Mouse (Mus musculus): Measurements from ENCODE around the gene Zbtb7b.

Zbtb7b gene

GRCm38 (mm10) chr3:89388901-89389740, 5.5 kb downstream of the Zbtb7b start:
- ATAC-seq (ENCODE audit: low TSS enrichment), result peak; percentile 56

- ATAC-seq (ENCODE audit: low TSS enrichment), result no peak
These were observed 6.3 kb downstream of the Zbtb7b start for GRCm38 (mm10) chr3:89388134-89388881.

GRCm38 (mm10) chr3:89387632-89388031, 6.9 kb downstream of the Zbtb7b start:
- no peak for ATAC-seq (ENCODE audit: low TSS enrichment)

- no peak for ATAC-seq (ENCODE audit: low TSS enrichment)
These were observed 7.8 kb downstream of the Zbtb7b start for GRCm38 (mm10) chr3:89386438-89387420.

- ATAC-seq (ENCODE audit: low TSS enrichment), result no peak
These were observed 9.1 kb downstream of the Zbtb7b start for GRCm38 (mm10) chr3:89385451-89385850.

GRCm38 (mm10) chr3:89384331-89385076, 10.1 kb downstream of the Zbtb7b start:
- ATAC-seq (ENCODE audit: low TSS enrichment), result no peak

- ATAC-seq (ENCODE audit: low TSS enrichment), result no peak
These were observed 10.8 kb downstream of the Zbtb7b start for GRCm38 (mm10) chr3:89383651-89384255.

GRCm38 (mm10) chr3:89382950-89383349, 11.6 kb downstream of the Zbtb7b start:
- ATAC-seq (ENCODE audit: low TSS enrichment), result no peak

- ATAC-seq (ENCODE audit: low TSS enrichment), result no peak
These were observed 12.3 kb downstream of the Zbtb7b start for GRCm38 (mm10) chr3:89382033-89382882.

GRCm38 (mm10) chr3:89381233-89381632, 13.3 kb downstream of the Zbtb7b start:
- ATAC-seq (ENCODE audit: low TSS enrichment), result no peak

- ATAC-seq (ENCODE audit: low TSS enrichment), result no peak
These were observed 13.9 kb downstream of the Zbtb7b start for GRCm38 (mm10) chr3:89380711-89381110.

- no peak for ATAC-seq (ENCODE audit: low TSS enrichment)
These were observed 14.3 kb downstream of the Zbtb7b start for GRCm38 (mm10) chr3:89380291-89380690.

- ATAC-seq (ENCODE audit: low TSS enrichment), result no peak
These were observed 15.0 kb downstream of the Zbtb7b start for GRCm38 (mm10) chr3:89379388-89380131.

GRCm38 (mm10) chr3:89378394-89379067, 16.0 kb downstream of the Zbtb7b start:
- peak; percentile 80 for ATAC-seq (ENCODE audit: low TSS enrichment)

- no peak for ATAC-seq (ENCODE audit: low TSS enrichment)
These were observed 16.7 kb downstream of the Zbtb7b start for GRCm38 (mm10) chr3:89377831-89378230.

GRCm38 (mm10) chr3:89373581-89374231, 20.9 kb downstream of the Zbtb7b start:
- ATAC-seq (ENCODE audit: low TSS enrichment), result no peak

- no peak for ATAC-seq (ENCODE audit: low TSS enrichment)
These were observed 27.2 kb downstream of the Zbtb7b start for GRCm38 (mm10) chr3:89367338-89367737.
